Mouse (Mus musculus) layer of hippocampus, adult 18-20 months (tissue): ENCODE measurements at regions not wholly inside any gene's neighbourhood (a gene's known extent, or its start where the extent isn't known, plus 50 kb on each side); places are given as distances from the start of the nearest gene placed in this dataset.

Experiments
- DNase-seq, 2 experiments: peaks; one replicate each; pipeline ENCODE4 v3.0.0; 2022; ENCODE audit warnings: low spot score in 2 of 2

DNA sequence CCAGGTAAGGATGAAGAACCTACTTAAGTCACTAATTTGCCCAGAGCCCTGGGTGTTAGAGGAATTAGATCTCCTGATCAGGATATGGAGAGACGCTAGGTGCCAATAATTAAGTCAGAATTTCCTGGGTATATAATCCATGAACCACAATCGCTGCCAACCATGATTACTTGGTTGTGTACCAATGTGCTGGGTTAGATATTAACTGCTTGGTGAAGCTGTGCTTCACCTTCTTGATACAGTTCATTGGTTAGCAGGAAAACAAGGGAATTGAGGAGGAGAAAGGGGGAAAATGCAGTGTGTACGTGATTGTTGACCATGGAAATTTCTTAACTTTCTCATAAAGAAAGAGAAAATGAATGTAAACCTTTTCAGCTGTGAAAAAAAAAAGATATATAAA lies 961.7 kb upstream of the Slc39a10 start:
- no peak for DNase-seq

DNA sequence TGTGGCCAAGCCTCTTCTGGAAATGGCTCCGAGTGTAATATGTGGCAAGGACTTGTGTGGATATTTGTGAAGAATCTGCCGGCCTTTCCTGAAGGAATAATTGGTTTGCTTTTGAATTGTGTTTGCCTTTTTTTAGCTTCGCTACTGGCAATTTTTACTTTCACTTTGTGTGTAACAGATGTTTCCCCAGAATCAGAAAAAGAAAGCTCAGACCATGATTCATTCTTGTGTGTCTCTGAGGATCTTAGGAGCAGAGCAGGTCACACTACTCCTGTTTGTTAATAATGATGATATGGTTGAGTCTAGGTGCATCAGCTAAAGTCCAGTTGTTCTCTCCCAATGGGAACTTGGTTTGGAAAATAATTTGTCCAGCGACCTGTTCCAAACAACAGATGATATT lies 961.3 kb upstream of the Slc39a10 start:
- no peak for DNase-seq

DNA sequence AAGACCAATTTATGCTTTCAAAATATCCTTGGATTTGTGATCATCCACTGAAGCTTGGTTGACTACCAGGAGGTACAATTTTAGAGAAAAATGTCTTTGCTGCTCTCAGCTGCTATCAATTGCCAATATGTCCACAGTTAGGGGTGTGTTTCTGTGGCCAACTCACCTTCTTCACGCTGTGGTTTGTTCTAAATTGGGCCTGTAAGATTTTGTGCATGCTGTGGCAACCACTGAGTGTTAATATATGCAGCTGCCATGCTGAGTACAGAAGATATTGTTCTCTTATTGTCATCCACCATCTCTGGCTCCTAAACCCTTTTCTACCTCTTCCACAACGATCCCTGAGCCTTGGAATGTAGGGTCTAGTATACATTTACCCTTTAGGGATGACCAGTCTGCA lies 948.2 kb upstream of the Slc39a10 start:
- no peak for DNase-seq

DNA sequence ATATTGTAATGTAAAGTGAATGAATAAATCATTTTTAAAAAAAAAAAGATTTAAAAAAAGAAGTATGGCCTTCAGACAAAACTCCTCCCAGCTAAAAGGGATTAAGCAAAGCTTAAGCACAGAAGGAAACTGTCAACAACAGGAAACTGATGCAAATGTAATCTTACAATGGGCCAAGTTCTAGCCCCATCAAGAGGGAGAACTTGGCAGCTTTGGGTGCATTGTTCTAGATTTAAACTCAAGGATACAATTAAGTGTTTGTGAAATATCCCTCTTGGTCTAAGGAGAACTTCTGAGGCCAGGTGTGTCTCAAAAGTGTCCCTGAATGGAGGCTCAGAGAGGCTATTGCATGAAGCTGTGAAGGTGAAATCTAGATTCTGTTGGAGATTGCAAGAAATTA lies 941.4 kb upstream of the Slc39a10 start:
- DNase-seq: no peak

DNA sequence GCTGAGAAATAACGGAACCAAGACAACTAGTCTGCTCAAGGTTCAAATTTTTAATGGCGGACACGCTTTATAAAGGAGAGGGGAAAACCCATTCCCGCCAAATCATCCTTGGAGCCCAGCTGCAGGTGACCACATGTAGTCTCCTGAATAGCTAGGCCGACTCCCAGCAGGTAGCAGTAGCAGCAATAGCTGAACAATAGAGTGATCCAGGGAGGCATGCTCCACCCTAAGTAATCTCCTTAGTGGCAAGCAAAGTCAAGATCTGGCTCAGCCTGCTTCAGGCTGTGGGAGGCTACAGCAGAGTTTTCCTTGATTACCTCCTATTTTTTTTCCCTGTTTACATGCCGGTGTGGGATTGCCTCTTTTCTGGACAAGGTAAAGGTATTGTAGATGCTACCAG lies 934.6 kb upstream of the Slc39a10 start:
- no peak for DNase-seq

DNA sequence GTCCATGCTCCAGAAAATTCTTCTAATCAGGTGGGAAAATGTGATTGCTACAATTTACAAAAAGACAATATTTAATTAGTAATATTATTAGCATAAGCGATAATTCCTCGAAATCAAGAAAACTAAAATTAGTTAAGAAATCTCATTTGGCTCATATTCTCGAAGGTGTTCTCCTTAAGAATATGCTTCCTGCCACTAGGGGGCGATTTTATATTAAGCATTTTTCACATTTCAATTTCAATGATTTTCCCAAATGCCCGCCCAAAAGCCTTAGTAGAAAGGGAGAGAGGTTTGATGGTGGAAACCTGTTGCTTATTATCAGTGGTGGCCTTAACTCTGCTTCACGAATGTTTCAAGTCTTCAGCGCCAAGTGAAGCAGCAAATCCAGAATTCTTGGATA lies 916.9 kb upstream of the Slc39a10 start:
- DNase-seq: peak in 1 of 2 experiments; percentile 62

DNA sequence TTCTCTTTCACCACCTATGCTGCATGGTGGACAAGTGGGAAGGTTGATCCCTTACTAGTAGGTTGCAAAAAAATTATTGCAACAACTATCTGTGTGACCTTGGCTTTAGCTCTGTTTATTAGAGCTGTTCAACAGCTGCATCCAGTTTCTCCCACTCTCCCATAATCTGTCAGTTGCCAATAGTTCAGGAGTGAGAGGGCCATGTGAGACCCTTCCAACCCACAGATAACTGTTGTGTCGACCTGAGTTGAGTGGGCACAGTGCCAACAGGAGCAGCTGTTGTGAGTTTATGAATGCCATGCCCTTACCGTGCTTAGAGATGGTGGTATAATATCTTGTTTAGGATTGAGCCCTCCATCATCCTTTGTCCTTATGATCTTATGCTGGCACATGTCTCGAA lies 902.1 kb upstream of the Slc39a10 start:
- DNase-seq: no peak
